Mouse (Mus musculus) stomach, embryonic 15.5 days (tissue): Measurements from ENCODE around the gene Adamts17. TPM values are rescaled to one million over a fixed set of nuclear protein-coding genes. Genes with fewer than 3 reads are reported as not detected.

Experiments
- ATAC-seq: fragments of 200-750 bp; cut with Nextera tagmentation; 2 replicates; pipeline ENCODE4 v1.8.0; 2017; ENCODE audit warnings: low read depth, moderate number of reproducible peaks, moderate TSS enrichment; ENCODE audit not compliant: insufficient read depth, low FRiP score
- H3K27ac ChIP-seq: fragments of 300-500 bp; sonication (generic); 2 replicates; pipeline ENCODE4 v1.5.1; 2015; ENCODE audit warnings: mild to moderate bottlenecking, inconsistent platforms
- H3K27me3 ChIP-seq: fragments of 300-500 bp; sonication (generic); replicated peaks from 2 replicates; pipeline ENCODE4 v1.6.1; 2015; ENCODE audit warnings: inconsistent platforms
- H3K36me3 ChIP-seq: fragments of 300-500 bp; sonication (generic); 2 replicates; pipeline ENCODE4 v1.6.1; 2015; ENCODE audit warnings: inconsistent platforms
- H3K4me1 ChIP-seq: fragments of 300-500 bp; sonication (generic); 2 replicates; pipeline ENCODE4 v1.6.1; 2015; ENCODE audit warnings: inconsistent platforms
- H3K4me2 ChIP-seq: fragments of 300-500 bp; sonication (generic); 2 replicates; pipeline ENCODE4 v1.6.1; 2015; ENCODE audit warnings: mild to moderate bottlenecking, inconsistent platforms
- H3K4me3 ChIP-seq: fragments of 300-500 bp; sonication (generic); replicated peaks from 2 replicates; pipeline ENCODE4 v1.5.1; 2015; ENCODE audit warnings: inconsistent platforms
- H3K9ac ChIP-seq: fragments of 300-500 bp; sonication (generic); 2 replicates; pipeline ENCODE4 v1.6.1; 2015; ENCODE audit warnings: inconsistent platforms
- H3K9me3 ChIP-seq: fragments of 300-500 bp; sonication (generic); 2 replicates; pipeline ENCODE4 v1.6.1; 2016; ENCODE audit warnings: inconsistent platforms
- WGBS: fragments of 180-500 bp; shearing (Covaris S2); methylation state at CpG from one replicate; pipeline ENCODE4 v1.1.7; 2015; 5-methylcytosine and 5-hydroxymethylcytosine counted together
- polyA plus RNA-seq: library from polyadenylated mRNA; unstranded; fragments of >200 nt; fragmentation: Nextera tagmentation; extraction: Ambion mirVana; gene quantifications from 2 replicates; pipeline ENCODE4 v1.2.1, GENCODE M21; 2015

Gene Adamts17
- polyA plus RNA-seq, 1 experiment from 2014 or later = 5.6 TPM

DNA sequence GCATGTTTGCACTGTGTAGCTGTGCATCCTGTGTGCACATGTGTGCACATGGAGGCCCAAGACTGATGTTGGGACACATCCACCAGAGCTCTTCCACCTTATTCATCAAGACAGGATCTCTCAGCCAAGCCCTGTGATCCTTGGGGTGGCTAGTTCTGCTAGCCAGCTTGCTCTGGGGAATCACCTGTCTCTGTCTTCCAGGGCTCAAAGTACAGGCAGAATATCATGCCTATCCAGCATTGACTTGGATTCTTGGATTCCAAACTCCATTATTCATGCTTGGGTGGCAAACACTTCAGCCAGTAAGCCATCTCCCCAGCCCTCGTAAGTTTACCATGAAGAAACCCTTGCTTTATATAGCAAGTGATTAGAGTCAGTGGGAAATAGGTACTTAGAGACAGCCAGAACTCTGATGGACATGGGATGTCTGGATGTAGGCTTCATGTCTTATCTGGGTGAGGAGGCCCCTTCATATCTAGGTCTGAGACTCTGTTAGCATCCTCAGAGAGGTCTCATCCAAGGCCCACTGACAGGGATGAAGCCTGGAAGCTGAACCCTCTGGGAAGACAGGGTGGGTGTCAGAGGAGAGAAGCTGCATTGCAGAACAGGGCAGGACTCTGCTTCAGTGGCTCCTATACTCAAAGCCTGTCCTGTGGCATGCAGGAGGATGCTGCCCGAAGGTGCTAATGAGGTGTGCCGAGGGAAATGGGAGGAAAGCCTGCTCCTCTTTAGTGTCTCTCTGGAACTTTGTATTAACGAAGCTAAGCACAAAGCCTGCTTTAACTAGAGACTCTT lies 198.4 kb downstream of the Adamts17 start:
- Histone ChIP-seq H3K27ac (no peak overlapping the region), H3K9ac (no peak overlapping the region), H3K4me1 (0 out of 2 replicates have a peak, but pooled peaks cover 4% of the 10 kb centered on the region), H3K9me3 (no peaks in the 10 kb centered on the region), H3K4me2 (no peak overlapping the region), H3K4me3 (no peak overlapping the region), H3K36me3 (no peaks in the 10 kb centered on the region), H3K27me3 (no peaks in the 10 kb centered on the region)
- ATAC-seq = no peak
- 72% methylated on average over 4 of the region's 4 CpGs for WGBS

- no peak for ATAC-seq
- no peaks in the 10 kb centered on the region for H3K9me3 ChIP-seq
- WGBS = 55% methylated on average over 3 of the region's 3 CpGs
- no peak overlapping the region for H3K9ac ChIP-seq
- H3K4me3 ChIP-seq = no peak overlapping the region
- H3K4me2 ChIP-seq = no peak overlapping the region
- H3K4me1 ChIP-seq = 0 out of 2 replicates have a peak, but pooled peaks cover 4% of the 10 kb centered on the region
- H3K27me3 ChIP-seq = no peaks in the 10 kb centered on the region
- H3K36me3 ChIP-seq = no peaks in the 10 kb centered on the region
- no peak overlapping the region for H3K27ac ChIP-seq
These were observed 199.6 kb downstream of the Adamts17 start for GRCm38 (mm10) chr7:67039143-67039542.

DNA sequence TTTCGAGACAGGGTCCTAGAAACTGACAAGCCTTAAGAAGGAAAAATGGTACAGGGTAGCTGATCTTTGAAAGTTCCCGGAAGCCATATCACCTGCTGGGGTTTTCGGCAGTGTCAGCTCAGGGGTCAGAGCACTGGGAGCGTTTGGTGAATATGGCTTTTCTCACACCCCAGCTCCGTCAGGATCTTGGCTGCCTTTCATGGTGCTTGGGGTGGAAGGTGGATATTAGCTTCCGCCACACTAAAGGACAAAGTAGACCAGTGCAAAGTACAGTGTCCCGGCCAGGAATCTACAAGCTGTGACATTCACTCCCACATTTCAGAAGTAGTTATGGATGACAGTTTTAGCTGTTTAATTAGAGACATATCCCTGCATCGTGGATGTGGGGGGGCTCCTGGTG lies 200.3 kb downstream of the Adamts17 start:
- Histone ChIP-seq H3K27ac (no peak overlapping the region), H3K4me3 (no peak overlapping the region), H3K27me3 (no peaks in the 10 kb centered on the region), H3K4me1 (0 out of 2 replicates have a peak, but pooled peaks cover under 1% of the 10 kb centered on the region), H3K9me3 (no peaks in the 10 kb centered on the region), H3K9ac (no peak overlapping the region), H3K36me3 (no peaks in the 10 kb centered on the region), H3K4me2 (no peak overlapping the region)
- no peak for ATAC-seq
- whole genome bisulfite sequencing = 49% methylated on average over 8 of the region's 8 CpGs

- Histone ChIP-seq H3K36me3 (no peaks in the 10 kb centered on the region), H3K9me3 (no peaks in the 10 kb centered on the region), H3K4me3 (no peak overlapping the region), H3K4me1 (no peaks in the 10 kb centered on the region), H3K4me2 (no peak overlapping the region), H3K27ac (no peak overlapping the region), H3K9ac (no peak overlapping the region), H3K27me3 (no peaks in the 10 kb centered on the region)
- ATAC-seq = no peak
- 88% methylated on average over 3 of the region's 3 CpGs for WGBS
These were observed 202.2 kb downstream of the Adamts17 start for GRCm38 (mm10) chr7:67041685-67042084.

DNA sequence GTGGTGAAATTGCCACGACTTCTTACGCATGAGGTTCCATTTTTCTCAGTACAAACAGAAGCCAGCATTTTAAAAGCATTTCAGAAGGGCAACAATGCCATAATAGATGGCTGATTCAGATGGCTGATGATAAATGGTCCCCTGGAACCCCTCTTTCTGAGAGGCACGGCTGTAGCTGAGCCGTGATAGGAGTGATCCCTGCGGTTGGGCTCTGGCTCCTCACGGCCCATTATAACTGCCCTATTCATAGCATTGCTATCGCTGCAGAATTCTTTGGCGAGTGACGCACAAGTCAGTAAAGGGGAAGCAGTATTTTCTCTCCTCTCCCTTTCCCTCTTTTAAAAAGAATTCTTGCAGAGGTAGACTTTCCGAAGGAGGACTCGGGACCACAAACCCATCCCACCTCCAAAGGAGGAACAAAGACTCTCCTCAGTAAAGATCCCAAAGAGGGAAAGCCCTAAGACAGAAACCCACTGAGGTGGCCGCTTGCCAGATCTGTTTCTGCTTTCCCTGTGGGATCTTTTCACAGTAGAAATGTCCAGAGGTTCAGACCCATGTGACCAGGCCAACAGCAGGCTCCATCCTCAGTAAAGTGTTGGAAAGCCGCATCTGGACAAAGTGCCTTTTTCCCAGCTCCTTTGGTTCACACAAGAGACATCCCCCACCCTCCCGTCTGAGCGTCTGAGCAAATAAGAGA lies 204.7 kb downstream of the Adamts17 start:
- no peak for ATAC-seq
- Histone ChIP-seq H3K4me2 (no peak overlapping the region), H3K9me3 (no peaks in the 10 kb centered on the region), H3K4me3 (no peak overlapping the region), H3K36me3 (no peaks in the 10 kb centered on the region), H3K27me3 (no peaks in the 10 kb centered on the region), H3K4me1 (no peaks in the 10 kb centered on the region), H3K27ac (no peak overlapping the region), H3K9ac (no peak overlapping the region)
- 84% methylated on average over 15 of the region's 15 CpGs for WGBS

DNA sequence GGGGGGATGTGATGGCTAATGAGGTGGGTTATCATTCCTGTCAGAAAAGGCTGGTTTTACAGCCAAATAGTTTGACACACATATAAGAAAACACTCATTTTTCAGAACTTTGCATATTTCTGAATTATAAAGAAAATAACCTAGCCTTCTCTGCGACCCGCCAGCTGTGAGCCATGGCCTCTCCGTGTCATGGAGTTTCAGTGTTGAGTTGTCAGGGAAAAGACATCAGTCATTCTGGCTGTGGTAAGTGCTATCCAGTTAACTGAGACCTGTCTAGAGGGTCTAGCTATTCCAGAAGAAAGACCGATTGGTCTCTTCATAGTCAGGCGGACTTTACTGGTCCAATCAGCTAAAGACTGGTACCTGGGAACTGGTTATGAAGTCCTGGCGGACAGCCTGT lies 205.7 kb downstream of the Adamts17 start:
- Histone ChIP-seq H3K27ac (no peak overlapping the region), H3K4me2 (no peak overlapping the region), H3K4me1 (no peaks in the 10 kb centered on the region), H3K9me3 (no peaks in the 10 kb centered on the region), H3K27me3 (no peaks in the 10 kb centered on the region), H3K4me3 (no peak overlapping the region), H3K9ac (no peak overlapping the region), H3K36me3 (no peaks in the 10 kb centered on the region)
- ATAC-seq = no peak
- WGBS = 93% methylated on average over 6 of the region's 6 CpGs

DNA sequence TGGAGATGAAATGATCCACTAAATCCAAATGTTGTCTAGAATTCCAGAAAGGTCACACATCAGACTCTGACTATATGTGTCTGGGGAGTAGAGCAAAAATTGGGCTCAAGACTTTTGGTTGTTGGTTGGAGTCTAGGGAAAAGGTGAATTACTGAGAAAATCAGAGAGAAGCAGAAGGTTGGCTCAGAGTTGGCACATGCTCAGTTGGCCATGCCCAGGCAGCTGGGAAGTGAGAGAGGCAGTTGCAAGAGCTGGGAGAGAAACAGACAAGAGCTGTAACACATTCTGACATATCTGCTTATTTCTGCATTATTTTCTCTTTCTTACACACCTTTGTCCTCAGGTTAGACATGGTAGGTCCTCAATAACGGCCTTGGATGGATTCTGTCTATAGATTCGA lies 209.7 kb downstream of the Adamts17 start:
- H3K27me3 ChIP-seq = no peaks in the 10 kb centered on the region
- ATAC-seq = no peak
- H3K4me3 ChIP-seq = no peak overlapping the region
- no peaks in the 10 kb centered on the region for H3K4me1 ChIP-seq
- 84% methylated on average over 2 of the region's 2 CpGs for WGBS
- H3K36me3 ChIP-seq = no peaks in the 10 kb centered on the region
- H3K9ac ChIP-seq = no peak overlapping the region
- no peak overlapping the region for H3K4me2 ChIP-seq
- H3K9me3 ChIP-seq = no peaks in the 10 kb centered on the region
- H3K27ac ChIP-seq = no peak overlapping the region

GRCm38 (mm10) chr7:67050424-67050823 lies 210.9 kb downstream of the Adamts17 start:
- Histone ChIP-seq H3K4me2 (no peak overlapping the region), H3K9ac (no peak overlapping the region), H3K27ac (no peak overlapping the region), H3K4me1 (no peaks in the 10 kb centered on the region), H3K36me3 (no peaks in the 10 kb centered on the region), H3K27me3 (no peaks in the 10 kb centered on the region), H3K4me3 (no peak overlapping the region), H3K9me3 (no peaks in the 10 kb centered on the region)
- 90% methylated on average over 3 of the region's 3 CpGs for WGBS
- ATAC-seq = no peak

GRCm38 (mm10) chr7:67051089-67051718 lies 211.7 kb downstream of the Adamts17 start:
- no peak for ATAC-seq
- Histone ChIP-seq H3K9me3 (no peaks in the 10 kb centered on the region), H3K9ac (no peak overlapping the region), H3K4me1 (no peaks in the 10 kb centered on the region), H3K4me2 (no peak overlapping the region), H3K36me3 (no peaks in the 10 kb centered on the region), H3K27me3 (no peaks in the 10 kb centered on the region), H3K27ac (no peak overlapping the region), H3K4me3 (no peak overlapping the region)
- WGBS = 69% methylated on average over 7 of the region's 7 CpGs

DNA sequence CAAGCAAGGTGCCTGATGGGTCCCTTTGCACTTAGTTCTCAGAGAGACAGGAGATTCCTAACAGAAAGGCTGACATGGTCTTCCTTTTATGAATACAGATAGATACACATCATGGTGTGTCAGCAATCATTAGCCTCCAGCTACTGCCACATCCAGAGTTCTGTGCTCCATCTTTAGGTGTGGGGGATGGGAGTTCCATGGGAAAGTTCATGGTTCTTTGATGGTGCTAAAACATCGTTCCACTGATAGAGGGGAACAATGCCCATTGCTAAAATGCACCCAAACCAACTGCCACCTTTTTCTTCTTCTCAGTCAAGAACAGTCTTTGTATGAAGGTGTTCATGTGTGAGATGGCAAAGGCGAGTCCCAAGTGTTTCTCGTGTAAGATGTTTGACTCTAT lies 215.3 kb downstream of the Adamts17 start:
- H3K9me3 ChIP-seq = no peaks in the 10 kb centered on the region
- no peaks in the 10 kb centered on the region for H3K36me3 ChIP-seq
- ATAC-seq = no peak
- no peak overlapping the region for H3K4me2 ChIP-seq
- H3K4me3 ChIP-seq = no peak overlapping the region
- H3K27ac ChIP-seq = no peak overlapping the region
- H3K9ac ChIP-seq = no peak overlapping the region
- H3K27me3 ChIP-seq = no peaks in the 10 kb centered on the region
- no peaks in the 10 kb centered on the region for H3K4me1 ChIP-seq
- 89% methylated on average over 3 of the region's 3 CpGs for WGBS

GRCm38 (mm10) chr7:67055510-67055909 lies 216.0 kb downstream of the Adamts17 start:
- Histone ChIP-seq H3K27me3 (no peaks in the 10 kb centered on the region), H3K36me3 (no peaks in the 10 kb centered on the region), H3K4me2 (no peak overlapping the region), H3K9me3 (no peaks in the 10 kb centered on the region), H3K9ac (no peak overlapping the region), H3K27ac (no peak overlapping the region), H3K4me1 (no peaks in the 10 kb centered on the region), H3K4me3 (no peak overlapping the region)
- no peak for ATAC-seq
- 56% methylated on average over 3 of the region's 3 CpGs for WGBS

GRCm38 (mm10) chr7:67061756-67062155 lies 222.2 kb downstream of the Adamts17 start:
- H3K4me3 ChIP-seq = no peak overlapping the region
- no peaks in the 10 kb centered on the region for H3K9me3 ChIP-seq
- no peak for ATAC-seq
- no peak overlapping the region for H3K9ac ChIP-seq
- 83% methylated on average over 9 of the region's 9 CpGs for WGBS
- H3K27me3 ChIP-seq = no peaks in the 10 kb centered on the region
- no peak overlapping the region for H3K4me2 ChIP-seq
- H3K27ac ChIP-seq = no peak overlapping the region
- H3K36me3 ChIP-seq = no peaks in the 10 kb centered on the region
- H3K4me1 ChIP-seq = no peaks in the 10 kb centered on the region
